30 mouse cellular contexts compared by ENCODE assay signal in the genomic region with DNA sequence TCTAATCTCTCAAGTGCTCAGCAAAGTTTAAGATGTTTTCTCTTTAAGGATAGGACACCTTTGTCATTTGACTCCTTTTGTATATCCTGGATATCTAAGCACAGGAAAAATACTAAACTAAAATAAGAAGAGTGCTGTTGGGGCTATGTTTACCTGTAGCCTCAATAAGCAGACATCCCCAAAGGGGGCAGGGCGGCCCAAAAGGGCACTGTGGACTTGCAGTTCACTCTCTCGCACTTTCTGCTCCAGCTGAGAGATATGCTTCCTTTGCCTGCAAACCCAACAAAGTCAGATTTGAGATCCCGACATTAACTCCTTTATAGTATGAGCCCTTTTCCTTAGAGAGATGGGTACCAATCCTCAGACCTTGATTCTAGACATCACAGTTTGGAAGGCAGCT. TPM values are rescaled to one million over a fixed set of nuclear protein-coding genes. Genes with fewer than 3 reads are reported as not detected.
DNase-seq lines count a peak whose midpoint lies in the region; ATAC-seq and TF ChIP-seq lines count a peak whose summit lies in the region.
"Had no signal": no experiment of that assay in that cellular context is flagged by ENCODE, and none has a peak within 500 bp of the region (broad histone marks: within the 10 kb centered on the region; RNA-seq: fewer than 3 reads in every experiment).

No protein-coding gene starts in this region.

- WGBS in heart, adult 2 months, result 79% methylated on average over 3 of the region's 3 CpGs
- 83% methylated on average over 3 of the region's 3 CpGs for WGBS in heart, embryonic 11.5 days (ENCODE audit: insufficient replicate concordance)
- WGBS in kidney, adult 2 months, result 73% methylated on average over 3 of the region's 3 CpGs
- 25% methylated on average over 3 of the region's 3 CpGs for WGBS in liver, adult 2 months
- 91% methylated on average over 3 of the region's 3 CpGs for WGBS in liver, postnatal 0 days (ENCODE audit: insufficient replicate concordance)
- WGBS in hindbrain, embryonic 13.5 days, result 97% methylated on average over 3 of the region's 3 CpGs

- peaks cover 2% of the 10 kb centered on the region; the same call in 1 of the 2 replicates for H3K4me1 ChIP-seq in heart, adult 2 months (ENCODE audit: control insufficient read depth, insufficient read depth, low read length)
- H3K4me1 ChIP-seq in heart, embryonic 11.5 days (ENCODE audit: control insufficient read depth, insufficient read depth, low read length), result peaks cover 8% of the 10 kb centered on the region; the same call in 1 of the 2 replicates
- peaks cover 17% of the 10 kb centered on the region for H3K4me1 ChIP-seq in kidney, adult 2 months (ENCODE audit: control insufficient read depth, insufficient read depth, low read length)
- peaks cover 20% of the 10 kb centered on the region for H3K4me1 ChIP-seq in liver, adult 2 months (ENCODE audit: control insufficient read depth, insufficient read depth, low read length)
- H3K4me1 ChIP-seq in liver, postnatal 0 days (ENCODE audit: insufficient read depth), result peaks cover under 1% of the 10 kb centered on the region
- H3K4me1 ChIP-seq in hindbrain, embryonic 13.5 days (replicated peaks), result no peaks in the 10 kb centered on the region
- H3K4me1 ChIP-seq: forebrain, embryonic 10.5 days; forebrain, embryonic 12.5 days had no signal

- H3K79me2 ChIP-seq in heart, adult 2 months (replicated peaks; ENCODE audit: control insufficient read depth, insufficient read depth, low read length), result no peaks in the 10 kb centered on the region; the same call in 1 of the 2 replicates
- H3K79me2 ChIP-seq in liver, adult 2 months (ENCODE audit: control insufficient read depth, insufficient read depth, low read length), result peaks cover 6% of the 10 kb centered on the region; the same call in 1 of the 2 replicates
- no peaks in the 10 kb centered on the region for H3K79me2 ChIP-seq in myocyte (ENCODE audit: control insufficient read depth, insufficient read depth)

- ATAC-seq in heart, embryonic 11.5 days (replicated peaks; ENCODE audit: insufficient number of reproducible peaks, low FRiP score, low TSS enrichment), result no peak
- no peak for ATAC-seq in liver, postnatal 0 days
- no peak for ATAC-seq in hindbrain, embryonic 13.5 days (ENCODE audit: low FRiP score)
- ATAC-seq: forebrain, embryonic 14.5 days had no signal

- no peak for TF ChIP-seq EP300 in heart, adult 2 months (IDR thresholded peaks at IDR 0.05; ENCODE audit: insufficient read depth, low read depth, low read length)
- no peak for TF ChIP-seq EP300 in liver, postnatal 0 days (IDR thresholded peaks at IDR 0.05; ENCODE audit: low read depth)

- TF ChIP-seq POLR2A in heart, adult 2 months (IDR thresholded peaks at IDR 0.05; ENCODE audit: insufficient read depth, low read depth, low read length), result no peak
- TF ChIP-seq POLR2A in kidney, adult 2 months (IDR thresholded peaks at IDR 0.05; ENCODE audit: low read depth, low read length), result no peak
- no peak for TF ChIP-seq POLR2A in liver, adult 2 months (IDR thresholded peaks at IDR 0.05; ENCODE audit: extremely low read depth, insufficient read depth, low read length)
- no peak for TF ChIP-seq POLR2A in myocyte (IDR thresholded peaks at IDR 0.05; ENCODE audit: insufficient read length, low read depth)

- no peak for TF ChIP-seq CTCF in heart, adult 2 months (IDR thresholded peaks at IDR 0.05)
- no peak for TF ChIP-seq CTCF in kidney, adult 2 months (conservative IDR thresholded peaks at IDR 0.05; ENCODE audit: insufficient read depth, insufficient read length, low read depth, low read length)
- no peak for TF ChIP-seq CTCF in liver, adult 2 months (IDR thresholded peaks at IDR 0.05; ENCODE audit: low read depth, low read length)
- TF ChIP-seq CTCF in liver, postnatal 0 days (IDR thresholded peaks at IDR 0.05; ENCODE audit: low read depth), result no peak

- peak overlapping the region; percentile 27; the same call in 1 of the 2 replicates for H3K4me3 ChIP-seq in heart, adult 2 months
- no peak overlapping the region for H3K4me3 ChIP-seq in heart, embryonic 11.5 days (ENCODE audit: low read depth, low read length)
- H3K4me3 ChIP-seq in kidney, adult 2 months (ENCODE audit: insufficient read depth, low read depth, low read length), result peak overlapping the region; percentile 8; the same call in 1 of the 2 replicates
- H3K4me3 ChIP-seq in liver, adult 2 months (ENCODE audit: insufficient read depth, low read depth, low read length), result peak overlapping the region; percentile 63
- no peak overlapping the region for H3K4me3 ChIP-seq in liver, postnatal 0 days (ENCODE audit: low read depth, low read length)
- no peak overlapping the region for H3K4me3 ChIP-seq in myocyte
- no peak overlapping the region for H3K4me3 ChIP-seq in hindbrain, embryonic 13.5 days
- H3K4me3 ChIP-seq: embryonic facial prominence, embryonic 13.5 days; embryonic facial prominence, embryonic 15.5 days; erythroblast, embryonic 14.5 days; forebrain, embryonic 10.5 days; forebrain, embryonic 12.5 days had no signal

- no peaks in the 10 kb centered on the region for H3K27me3 ChIP-seq in heart, adult 2 months (ENCODE audit: control insufficient read depth, insufficient read depth, low read length)
- H3K27me3 ChIP-seq in heart, embryonic 11.5 days (ENCODE audit: control insufficient read depth, insufficient read depth, low read length), result no peaks in the 10 kb centered on the region
- H3K27me3 ChIP-seq in kidney, adult 2 months (replicated peaks; ENCODE audit: control insufficient read depth, insufficient read depth, low read length), result no peaks in the 10 kb centered on the region
- H3K27me3 ChIP-seq in liver, adult 2 months (ENCODE audit: control insufficient read depth, insufficient read depth, low read length), result no peaks in the 10 kb centered on the region
- H3K27me3 ChIP-seq in liver, postnatal 0 days (ENCODE audit: insufficient read depth, low read length), result no peaks in the 10 kb centered on the region
- no peaks in the 10 kb centered on the region for H3K27me3 ChIP-seq in myocyte (ENCODE audit: control insufficient read depth, insufficient read depth, insufficient read length)
- H3K27me3 ChIP-seq in hindbrain, embryonic 13.5 days, result peaks cover 2% of the 10 kb centered on the region; the same call in 1 of the 2 replicates
- H3K27me3 ChIP-seq: embryonic facial prominence, embryonic 13.5 days; embryonic facial prominence, embryonic 15.5 days had no signal

- H3K4me2 ChIP-seq in heart, embryonic 11.5 days, result no peak overlapping the region
- no peak overlapping the region for H3K4me2 ChIP-seq in liver, postnatal 0 days (ENCODE audit: low read depth, low read length)
- peak overlapping the region; percentile 13 for H3K4me2 ChIP-seq in myocyte (ENCODE audit: low read depth)
- no peak overlapping the region for H3K4me2 ChIP-seq in hindbrain, embryonic 13.5 days
- H3K4me2 ChIP-seq: embryonic facial prominence, embryonic 13.5 days; embryonic facial prominence, embryonic 15.5 days; forebrain, embryonic 12.5 days had no signal

- intact Hi-C loops in heart, adult 2 months (cut with DNase I), result no loop called here

- no peak for DNase-seq in heart, adult 2 months
- DNase-seq in kidney, adult 2 months, result peak; percentile 50
- no peak for DNase-seq in kidney, adult 18-20 months
- peak; percentile 70 for DNase-seq in liver, adult 2 months (ENCODE audit: extremely low read depth, low read depth, low spot score)
- DNase-seq in liver, postnatal 0 days, result no peak
- DNase-seq: cerebellum, adult 11 months; cerebellum, adult 18-20 months; cerebellum, adult 8-10 months; cerebellum, adult 9-11 months; cerebellum, postnatal 14 days; cerebellum, postnatal 36 days; embryo, embryonic 11 days had no signal

- no peak overlapping the region for H3ac ChIP-seq in myocyte (ENCODE audit: control insufficient read depth, insufficient read length)

- no peak overlapping the region for H3K9ac ChIP-seq in heart, adult 2 months (ENCODE audit: low read depth, low read length)
- H3K9ac ChIP-seq in heart, embryonic 11.5 days (ENCODE audit: low read depth, low read length), result no peak overlapping the region
- H3K9ac ChIP-seq in liver, adult 2 months (ENCODE audit: low read depth, low read length), result peak overlapping the region; percentile 68
- no peak overlapping the region for H3K9ac ChIP-seq in liver, postnatal 0 days (replicated peaks)
- no peak overlapping the region for H3K9ac ChIP-seq in hindbrain, embryonic 13.5 days
- H3K9ac ChIP-seq: embryonic facial prominence, embryonic 13.5 days; embryonic facial prominence, embryonic 15.5 days; forebrain, embryonic 12.5 days had no signal

- H3K9me3 ChIP-seq in heart, embryonic 11.5 days (replicated peaks; ENCODE audit: control insufficient read depth, low read length), result no peaks in the 10 kb centered on the region
- no peaks in the 10 kb centered on the region for H3K9me3 ChIP-seq in liver, postnatal 0 days (ENCODE audit: low read length)
- no peaks in the 10 kb centered on the region for H3K9me3 ChIP-seq in hindbrain, embryonic 13.5 days
- H3K9me3 ChIP-seq: embryonic facial prominence, embryonic 13.5 days; embryonic facial prominence, embryonic 15.5 days; forebrain, embryonic 10.5 days; forebrain, embryonic 12.5 days had no signal

- H3K36me3 ChIP-seq in heart, adult 2 months (ENCODE audit: control insufficient read depth, insufficient read depth, low read length), result peaks cover 21% of the 10 kb centered on the region
- peaks cover 16% of the 10 kb centered on the region for H3K36me3 ChIP-seq in heart, embryonic 11.5 days (ENCODE audit: control insufficient read depth, insufficient read depth, low read length)
- H3K36me3 ChIP-seq in kidney, adult 2 months (ENCODE audit: control insufficient read depth, insufficient read depth, low read length), result peaks cover 5% of the 10 kb centered on the region; the same call in 1 of the 2 replicates
- peaks cover 33% of the 10 kb centered on the region for H3K36me3 ChIP-seq in liver, adult 2 months (ENCODE audit: control insufficient read depth, insufficient read depth, low read length)
- peaks cover 44% of the 10 kb centered on the region for H3K36me3 ChIP-seq in liver, postnatal 0 days (replicated peaks; ENCODE audit: insufficient read depth, low read length)
- H3K36me3 ChIP-seq in myocyte (ENCODE audit: control insufficient read depth, insufficient read depth), result peaks cover 6% of the 10 kb centered on the region
- peaks cover 45% of the 10 kb centered on the region for H3K36me3 ChIP-seq in hindbrain, embryonic 13.5 days

- H3K27ac ChIP-seq in heart, adult 2 months, result peak overlapping the region; percentile 89
- H3K27ac ChIP-seq in heart, embryonic 11.5 days (ENCODE audit: low read depth, low read length), result no peak overlapping the region
- peak overlapping the region; percentile 79 for H3K27ac ChIP-seq in kidney, adult 2 months (ENCODE audit: insufficient read depth, low read depth, low read length)
- peak overlapping the region; percentile 91 for H3K27ac ChIP-seq in liver, adult 2 months (replicated peaks; ENCODE audit: insufficient read depth, low read depth, low read length)
- no peak overlapping the region for H3K27ac ChIP-seq in liver, postnatal 0 days (ENCODE audit: low read depth)
- no peak overlapping the region for H3K27ac ChIP-seq in hindbrain, embryonic 13.5 days
- H3K27ac ChIP-seq: embryonic facial prominence, embryonic 13.5 days; embryonic facial prominence, embryonic 15.5 days; forebrain, embryonic 10.5 days; forebrain, embryonic 12.5 days had no signal

RNA-seq across cellular contexts. Expression of a gene that starts 25.1 kb away (rescaled TPM):
- total RNA-seq in heart, adult 2 months (2021), result 10 to 100 TPM; 34.3 to 45.7 TPM
- polyA plus RNA-seq in heart, adult 2 months (2012; rRNA removed), result 98.9 and 139 TPM in 2 replicates
- polyA plus RNA-seq in heart, embryonic 11.5 days (2014; fragmentation: Nextera tagmentation; extraction: Ambion mirVana), result 179 and 220 TPM in 2 replicates
- polyA plus RNA-seq in kidney, adult 2 months (2012; rRNA removed), result 262 and 323 TPM in 2 replicates
- total RNA-seq in liver, adult 2 months (2014; rRNA removed), result 6.0 and 10.3 TPM in 2 replicates
- 36.6 and 45.0 TPM in 2 replicates for polyA plus RNA-seq in liver, adult 2 months (2012; rRNA removed)
- polyA plus RNA-seq in liver, postnatal 0 days (2015; fragmentation: Nextera tagmentation; extraction: Ambion mirVana), result 198 and 215 TPM in 2 replicates
- 262 TPM for polyA plus RNA-seq in myocyte (2012; fragmentation: generic; extraction: Trizol)
- 371 and 393 TPM in 2 replicates for polyA plus RNA-seq in hindbrain, embryonic 13.5 days (2015; fragmentation: Nextera tagmentation; extraction: Ambion mirVana)

RNA-seq across cellular contexts. Expression of a gene that starts 33.3 kb away (rescaled TPM):
- 10 to 100 TPM; 54.4 to 63.2 TPM for total RNA-seq in heart, adult 2 months (2021)
- polyA plus RNA-seq in heart, adult 2 months (2012; rRNA removed), result 52.2 and 73.7 TPM in 2 replicates
- 23.1 and 27.9 TPM in 2 replicates for polyA plus RNA-seq in heart, embryonic 11.5 days (2014; fragmentation: Nextera tagmentation; extraction: Ambion mirVana)
- 28.3 and 38.9 TPM in 2 replicates for polyA plus RNA-seq in kidney, adult 2 months (2012; rRNA removed)
- total RNA-seq in liver, adult 2 months (2014; rRNA removed), result 99.8 and 108 TPM in 2 replicates
- polyA plus RNA-seq in liver, adult 2 months (2012; rRNA removed), result 50.5 and 61.5 TPM in 2 replicates
- 65.6 and 98.1 TPM in 2 replicates for polyA plus RNA-seq in liver, postnatal 0 days (2015; fragmentation: Nextera tagmentation; extraction: Ambion mirVana)
- 21.4 TPM for polyA plus RNA-seq in myocyte (2012; fragmentation: generic; extraction: Trizol)
- 21.2 and 22.5 TPM in 2 replicates for polyA plus RNA-seq in hindbrain, embryonic 13.5 days (2015; fragmentation: Nextera tagmentation; extraction: Ambion mirVana)

RNA-seq across cellular contexts. Expression of a gene that starts 49.1 kb away (rescaled TPM):
- not detected for total RNA-seq in heart, adult 2 months (2021)
- polyA plus RNA-seq in heart, adult 2 months (2012; rRNA removed), result not detected in 2 replicates
- not detected in 2 replicates for polyA plus RNA-seq in heart, embryonic 11.5 days (2014; fragmentation: Nextera tagmentation; extraction: Ambion mirVana)
- polyA plus RNA-seq in kidney, adult 2 months (2012; rRNA removed), result not detected in 2 replicates
- total RNA-seq in liver, adult 2 months (2014; rRNA removed), result not detected in 2 replicates
- polyA plus RNA-seq in liver, adult 2 months (2012; rRNA removed), result not detected in 2 replicates
- polyA plus RNA-seq in liver, postnatal 0 days (2015; fragmentation: Nextera tagmentation; extraction: Ambion mirVana), result not detected in 2 replicates
- not detected for polyA plus RNA-seq in myocyte (2012; fragmentation: generic; extraction: Trizol)
- not detected in 2 replicates for polyA plus RNA-seq in hindbrain, embryonic 13.5 days (2015; fragmentation: Nextera tagmentation; extraction: Ambion mirVana)
- total RNA-seq: adrenal gland, adult 2 months; adrenal gland, postnatal 10 days; adrenal gland, postnatal 25 days; adrenal gland, postnatal 4 days; common myeloid progenitor, adult 5-6 weeks; ES-E14; MEL had no signal
- polyA plus RNA-seq: adrenal gland, adult 2 months; brain, embryonic 14.5 days; C2C12; embryonic facial prominence, embryonic 13.5 days; erythroblast, embryonic 14.5 days; forebrain, embryonic 10.5 days; forebrain, embryonic 12.5 days; forebrain, embryonic 14.5 days had no signal

RNA-seq across cellular contexts. Expression of a gene that starts 51.3 kb away (rescaled TPM):
- 1 to 10 TPM; 1.6 to 2.1 TPM for total RNA-seq in heart, adult 2 months (2021)
- polyA plus RNA-seq in heart, adult 2 months (2012; rRNA removed), result 3.3 and 6.9 TPM in 2 replicates
- 2.0 and 3.2 TPM in 2 replicates for polyA plus RNA-seq in heart, embryonic 11.5 days (2014; fragmentation: Nextera tagmentation; extraction: Ambion mirVana)
- polyA plus RNA-seq in kidney, adult 2 months (2012; rRNA removed), result 5.6 and 5.9 TPM in 2 replicates
- 0.09 and 0.34 TPM in 2 replicates for total RNA-seq in liver, adult 2 months (2014; rRNA removed)
- polyA plus RNA-seq in liver, adult 2 months (2012; rRNA removed), result 0.66 and 1.2 TPM in 2 replicates
- 0.88 and 0.99 TPM in 2 replicates for polyA plus RNA-seq in liver, postnatal 0 days (2015; fragmentation: Nextera tagmentation; extraction: Ambion mirVana)
- polyA plus RNA-seq in myocyte (2012; fragmentation: generic; extraction: Trizol), result 1.5 TPM
- 14.7 and 16.0 TPM in 2 replicates for polyA plus RNA-seq in hindbrain, embryonic 13.5 days (2015; fragmentation: Nextera tagmentation; extraction: Ambion mirVana)

RNA-seq across cellular contexts. Expression of a gene that starts 58.8 kb away (rescaled TPM):
- 1 to 10 TPM; 4.1 to 5.8 TPM for total RNA-seq in heart, adult 2 months (2021)
- polyA plus RNA-seq in heart, adult 2 months (2012; rRNA removed), result 9.0 and 19.2 TPM in 2 replicates
- polyA plus RNA-seq in heart, embryonic 11.5 days (2014; fragmentation: Nextera tagmentation; extraction: Ambion mirVana), result 3.9 and 6.2 TPM in 2 replicates
- polyA plus RNA-seq in kidney, adult 2 months (2012; rRNA removed), result 14.8 and 65.1 TPM in 2 replicates
- total RNA-seq in liver, adult 2 months (2014; rRNA removed), result 20.0 and 26.8 TPM in 2 replicates
- 7.6 and 10.4 TPM in 2 replicates for polyA plus RNA-seq in liver, adult 2 months (2012; rRNA removed)
- polyA plus RNA-seq in liver, postnatal 0 days (2015; fragmentation: Nextera tagmentation; extraction: Ambion mirVana), result 114 and 125 TPM in 2 replicates
- not detected for polyA plus RNA-seq in myocyte (2012; fragmentation: generic; extraction: Trizol)
- 3.9 TPM in 2 replicates for polyA plus RNA-seq in hindbrain, embryonic 13.5 days (2015; fragmentation: Nextera tagmentation; extraction: Ambion mirVana)
- polyA plus RNA-seq: C2C12 had no signal

Comparison
In these comparisons a context has a peak if more than half of its experiments do, and no peak if none do; other contexts are left out.
1. DNase-seq: peak in kidney, adult 2 months (single experiment) and liver, adult 2 months (single experiment); none in heart, adult 2 months (0 of 2), kidney, adult 18-20 months (single experiment) and liver, postnatal 0 days (single experiment).
2. H3K27ac ChIP-seq: peak in heart, adult 2 months (single experiment), kidney, adult 2 months (single experiment) and liver, adult 2 months (single experiment); none in heart, embryonic 11.5 days (single experiment), liver, postnatal 0 days (single experiment) and hindbrain, embryonic 13.5 days (single experiment).
3. H3K4me3 ChIP-seq: peak in heart, adult 2 months (single experiment), kidney, adult 2 months (single experiment) and liver, adult 2 months (single experiment); none in heart, embryonic 11.5 days (single experiment), liver, postnatal 0 days (single experiment), myocyte (single experiment) and hindbrain, embryonic 13.5 days (single experiment).